Mouse (Mus musculus) E14TG2a.4 (cell line): ENCODE data around the gene Kbtbd3.

Experiments
- CTCF ChIP-seq: conservative IDR thresholded peaks from 2 replicates; pipeline ENCODE4 v1.5.1; 2014; ENCODE audit warnings: low read length
- NANOG ChIP-seq: IDR thresholded peaks from 2 replicates; pipeline ENCODE4 v1.6.1; 2014; ENCODE audit warnings: borderline replicate concordance, low read length, mixed read lengths
- POU5F1 ChIP-seq: IDR thresholded peaks from 2 replicates; pipeline ENCODE4 v1.6.1; 2014; ENCODE audit warnings: low read length, borderline replicate concordance

GRCm38 (mm10) chr9:4313946-4314345, 4.3 kb downstream of the Kbtbd3 start:
- TF ChIP-seq CTCF (no peak), POU5F1 (no peak), NANOG (no peak)
